18 mouse cellular contexts compared by ENCODE assay signal in the genomic region with DNA sequence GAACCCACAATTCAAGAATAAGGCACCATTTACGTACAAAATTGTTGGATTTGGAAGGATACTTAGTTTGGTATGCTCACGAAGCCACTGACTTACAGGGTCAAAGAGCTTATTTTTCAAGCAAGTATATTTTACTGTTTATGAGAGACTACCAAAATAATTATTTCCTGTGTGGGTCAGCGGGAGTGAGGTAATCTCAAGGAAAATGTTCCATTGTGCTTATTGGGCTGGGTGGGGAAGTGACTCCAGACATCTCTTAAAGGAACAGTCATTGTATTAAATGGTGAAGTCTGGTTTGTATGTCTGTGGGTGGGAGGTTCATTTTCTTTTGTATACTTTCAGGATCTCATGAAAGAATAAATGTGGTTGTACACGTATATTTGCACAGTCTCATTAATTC. TPM values are rescaled to one million over a fixed set of nuclear protein-coding genes. Genes with fewer than 3 reads are reported as not detected.
DNase-seq lines count a peak whose midpoint lies in the region; ATAC-seq lines count a peak whose summit lies in the region.
"Had no signal": no experiment of that assay in that cellular context is flagged by ENCODE, and none has a peak within 500 bp of the region (broad histone marks: within the 10 kb centered on the region; RNA-seq: fewer than 3 reads in every experiment).

No protein-coding gene starts in this region.

- no peak overlapping the region for H3K4me2 ChIP-seq in heart, embryonic 11.5 days
- H3K4me2 ChIP-seq in limb, embryonic 15.5 days: no peak overlapping the region
- H3K4me2 ChIP-seq: forebrain, embryonic 15.5 days; hindbrain, embryonic 13.5 days; stomach, embryonic 15.5 days had no signal

- peak; percentile 54 to 59 for DNase-seq in heart, adult 9 months (ENCODE audit: low spot score in 2 of 2)
- DNase-seq in heart, postnatal 10 days: peak; percentile 49 to 53
- no peak for DNase-seq in cerebellum, postnatal 36 days
- no peak for DNase-seq in thymus, postnatal 4 days
- DNase-seq in layer of hippocampus, adult 18-20 months (ENCODE audit: low spot score in 2 of 2): no peak
- DNase-seq: adrenal gland, postnatal 36 days; cerebellum, adult 11 months; gastrocnemius, postnatal 25 days; retina, postnatal 1 day had no signal

- no peak overlapping the region for H3K9ac ChIP-seq in heart, embryonic 11.5 days (ENCODE audit: low read depth, low read length)
- no peak overlapping the region for H3K9ac ChIP-seq in limb, embryonic 15.5 days
- H3K9ac ChIP-seq: forebrain, embryonic 15.5 days; hindbrain, embryonic 13.5 days; stomach, embryonic 15.5 days had no signal

- 74% methylated on average over 4 of the region's 4 CpGs for WGBS in heart, embryonic 11.5 days (ENCODE audit: insufficient replicate concordance)
- WGBS in limb, embryonic 15.5 days: 54% methylated on average over 4 of the region's 4 CpGs

- H3K36me3 ChIP-seq in heart, embryonic 11.5 days (ENCODE audit: control insufficient read depth, insufficient read depth, low read length): no peaks in the 10 kb centered on the region
- no peaks in the 10 kb centered on the region for H3K36me3 ChIP-seq in limb, embryonic 15.5 days
- H3K36me3 ChIP-seq: forebrain, embryonic 15.5 days; G1E; hindbrain, embryonic 13.5 days; stomach, embryonic 15.5 days had no signal

- H3K4me3 ChIP-seq in heart, embryonic 11.5 days (ENCODE audit: low read depth, low read length): no peak overlapping the region
- H3K4me3 ChIP-seq in brown adipose tissue, adult 24 weeks (ENCODE audit: insufficient read depth, low read depth, low read length): no peak overlapping the region
- H3K4me3 ChIP-seq in limb, embryonic 15.5 days: no peak overlapping the region
- H3K4me3 ChIP-seq: forebrain, embryonic 15.5 days; hindbrain, embryonic 13.5 days; megakaryocyte, embryonic 14.5 days; stomach, embryonic 15.5 days had no signal

- no peaks in the 10 kb centered on the region for H3K4me1 ChIP-seq in heart, embryonic 11.5 days (ENCODE audit: control insufficient read depth, insufficient read depth, low read length)
- peaks cover 18% of the 10 kb centered on the region for H3K4me1 ChIP-seq in brown adipose tissue, adult 24 weeks (ENCODE audit: control insufficient read depth, insufficient read depth, insufficient read length, low read length)
- peaks cover 7% of the 10 kb centered on the region; the same call in 1 of the 2 replicates for H3K4me1 ChIP-seq in limb, embryonic 15.5 days
- H3K4me1 ChIP-seq: hindbrain, embryonic 13.5 days; megakaryocyte, embryonic 14.5 days had no signal

- H3K27me3 ChIP-seq in heart, embryonic 11.5 days (ENCODE audit: control insufficient read depth, insufficient read depth, low read length): no peaks in the 10 kb centered on the region
- H3K27me3 ChIP-seq in limb, embryonic 15.5 days: no peaks in the 10 kb centered on the region
- H3K27me3 ChIP-seq: forebrain, embryonic 15.5 days; hindbrain, embryonic 13.5 days; stomach, embryonic 15.5 days had no signal

- no peaks in the 10 kb centered on the region; the same call in 1 of the 2 replicates for H3K9me3 ChIP-seq in heart, embryonic 11.5 days (replicated peaks; ENCODE audit: control insufficient read depth, low read length)
- no peaks in the 10 kb centered on the region for H3K9me3 ChIP-seq in limb, embryonic 15.5 days
- H3K9me3 ChIP-seq: forebrain, embryonic 15.5 days; G1E; hindbrain, embryonic 13.5 days; stomach, embryonic 15.5 days had no signal

- intact Hi-C loops in heart, postnatal 10 days (cut with DNase I): loop anchor here (5.0 to 10.0 kb wide), 3 partner anchors 104 to 151 kb away; a partner anchor contains a TSS

- ATAC-seq in heart, embryonic 11.5 days (replicated peaks; ENCODE audit: insufficient number of reproducible peaks, low FRiP score, low TSS enrichment): no peak
- ATAC-seq in limb, embryonic 15.5 days (ENCODE audit: insufficient number of reproducible peaks, low FRiP score, low TSS enrichment, low read depth): peak; percentile 50; the same call in 1 of the 2 replicates
- ATAC-seq: forebrain, embryonic 15.5 days had no signal

- no peak overlapping the region for H3K27ac ChIP-seq in heart, embryonic 11.5 days (ENCODE audit: low read depth, low read length)
- peak overlapping the region; percentile 80 for H3K27ac ChIP-seq in brown adipose tissue, adult 24 weeks (replicated peaks; ENCODE audit: low read depth, low read length)
- 0 out of 2 replicates have a peak overlapping the region, but pooled peaks have one; percentile 0 for H3K27ac ChIP-seq in limb, embryonic 15.5 days
- H3K27ac ChIP-seq: forebrain, embryonic 15.5 days; hindbrain, embryonic 13.5 days; stomach, embryonic 15.5 days had no signal

RNA-seq across cellular contexts. Expression of a gene that starts 2.0 kb away (rescaled TPM):
- 0.07 TPM in 1 of 2 replicates, not detected in the other for polyA plus RNA-seq in heart, embryonic 11.5 days (2014; fragmentation: Nextera tagmentation; extraction: Ambion mirVana)
- polyA plus RNA-seq in brown adipose tissue, adult 24 weeks (2012; ENCODE audit: insufficient read depth, insufficient read length, missing spikeins): not detected in 2 replicates
- total RNA-seq in heart, postnatal 10 days (2021): 1 to 10 TPM; 2.4 to 2.7 TPM
- 0.46 and 0.54 TPM in 2 replicates for polyA plus RNA-seq in limb, embryonic 15.5 days (2015; fragmentation: Nextera tagmentation; extraction: Ambion mirVana)
- under 1 TPM in 1 of 2 experiments, not detected in 1; 0.12 TPM for total RNA-seq in layer of hippocampus, adult 18-20 months (2021)
- total RNA-seq: midbrain, postnatal 0 days had no signal
- polyA plus RNA-seq: G1E had no signal

Comparison
In these comparisons a context has a peak if more than half of its experiments do, and no peak if none do; other contexts are left out.
1. DNase-seq: peak in heart, adult 9 months (2 of 2) and heart, postnatal 10 days (2 of 2); none in cerebellum, postnatal 36 days (0 of 2), thymus, postnatal 4 days (single experiment) and layer of hippocampus, adult 18-20 months (0 of 2).